Mouse (Mus musculus): ENCODE results near the gene Sult2a8.
"Not testable (repeated sequence)": the region's sequence is repeated elsewhere in the genome, so short reads cannot be mapped to it uniquely, and the experiment has no call there.

Sult2a8 gene

DNA sequence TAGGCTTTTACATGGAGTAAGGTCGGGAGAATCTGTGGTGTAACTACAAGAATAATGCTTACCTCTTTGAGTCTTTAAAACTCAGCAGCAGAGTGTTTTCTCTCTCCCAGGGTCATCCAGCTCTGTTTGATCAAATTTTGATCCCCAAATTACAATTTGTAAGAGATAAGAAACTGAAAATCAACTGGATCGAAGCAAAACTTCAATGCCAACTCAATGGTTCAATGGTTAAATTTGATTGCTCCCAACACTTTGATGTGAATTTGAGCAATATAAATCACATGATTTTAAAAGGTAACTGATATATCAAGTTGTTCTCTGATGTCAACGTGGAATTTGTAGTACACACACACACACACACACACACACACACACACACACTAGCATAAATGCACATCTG, at the start of gene Sult2a8:
Gene Sult2a8 (minus strand): TSS at position 236 of the 400 bp plus-strand sequence.
- no peaks in the 10 kb centered on the region for H3K27me3 ChIP-seq (ENCODE audit: control insufficient read depth, insufficient read depth, low read length, poor library complexity, severe bottlenecking)
- DNase-seq (ENCODE audit: low read depth, low spot score), result no peak
- H3K36me3 ChIP-seq (ENCODE audit: control insufficient read depth, insufficient read depth, low read length, poor library complexity, severe bottlenecking), result no peaks in the 10 kb centered on the region

DNA sequence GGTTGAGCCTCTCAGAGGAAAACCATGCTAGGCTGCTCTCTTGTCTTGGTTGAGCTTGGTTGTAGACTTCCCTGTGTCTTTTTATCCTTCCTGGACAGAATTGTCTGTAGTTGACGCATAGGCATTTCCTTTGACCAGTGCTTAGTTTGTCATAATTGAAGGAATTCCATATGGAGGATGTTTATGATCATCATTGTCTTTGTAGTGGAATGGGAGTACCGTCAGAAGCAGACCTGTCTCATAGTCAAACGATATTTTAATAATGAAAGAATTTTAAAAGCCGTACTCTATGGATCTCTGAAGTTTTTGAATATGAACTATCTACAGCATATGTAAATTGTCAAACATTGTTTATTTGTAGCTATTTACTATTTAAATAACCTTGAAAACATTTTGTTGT, 47.6 kb upstream of the Sult2a8 start, which contains the start of gene Sult2a7:
Gene Sult2a7 (minus strand): TSS at position 101 of the 400 bp plus-strand sequence.
- no peaks in the 10 kb centered on the region for H3K27me3 ChIP-seq (ENCODE audit: control insufficient read depth, insufficient read depth, low read length, poor library complexity, severe bottlenecking)
- DNase-seq (ENCODE audit: low read depth, low spot score), result no peak
- H3K36me3 ChIP-seq (ENCODE audit: control insufficient read depth, insufficient read depth, low read length, poor library complexity, severe bottlenecking), result no peaks in the 10 kb centered on the region

DNA sequence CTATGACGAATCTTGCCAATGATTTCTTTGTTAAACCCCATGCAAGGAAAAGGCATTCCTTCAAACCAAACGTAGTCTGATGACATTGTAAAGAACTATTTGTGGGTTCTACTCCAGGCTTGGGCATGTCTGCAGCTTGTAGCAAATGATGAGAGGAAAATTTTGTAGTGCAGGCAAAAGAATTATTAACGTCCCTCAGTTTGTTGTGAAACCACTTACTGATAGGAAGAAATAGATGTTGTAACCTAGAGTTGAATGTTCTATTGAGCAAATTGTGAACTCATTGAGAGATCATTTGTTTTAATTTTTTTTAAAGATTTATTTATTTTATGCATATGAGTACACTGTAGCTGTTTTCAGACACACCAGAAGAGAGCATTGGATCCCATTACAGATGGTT, 46.3 kb upstream of the Sult2a8 start:
- Histone ChIP-seq H3K36me3 (ENCODE audit: control insufficient read depth, insufficient read depth, low read length, poor library complexity, severe bottlenecking) (no peaks in the 10 kb centered on the region), H3K27me3 (ENCODE audit: control insufficient read depth, insufficient read depth, low read length, poor library complexity, severe bottlenecking) (no peaks in the 10 kb centered on the region)
- no peak for DNase-seq (ENCODE audit: low read depth, low spot score)

DNA sequence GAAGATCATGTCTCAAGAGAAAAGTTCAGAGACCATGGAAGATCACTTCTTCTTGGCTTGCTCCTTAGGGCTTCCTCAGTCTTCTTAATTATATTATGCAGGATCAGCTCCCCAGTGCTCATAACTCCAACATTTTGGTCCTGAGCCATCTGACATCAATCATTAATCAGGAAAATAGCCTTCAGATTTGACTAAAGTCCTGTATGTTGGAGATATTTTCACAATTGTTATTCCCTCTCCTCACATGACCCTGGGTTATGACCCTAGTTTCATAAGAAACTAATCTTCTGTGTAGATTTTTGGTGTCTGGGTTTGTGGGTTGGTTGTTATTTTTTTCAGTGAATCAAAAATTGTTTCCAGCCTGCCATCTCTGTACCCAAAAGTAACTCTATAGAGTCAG, 7.0 kb downstream of the Sult2a8 start:
- Histone ChIP-seq H3K27me3 (ENCODE audit: control insufficient read depth, insufficient read depth, low read length, poor library complexity, severe bottlenecking) (no peaks in the 10 kb centered on the region), H3K36me3 (ENCODE audit: control insufficient read depth, insufficient read depth, low read length, poor library complexity, severe bottlenecking) (no peaks in the 10 kb centered on the region)
- DNase-seq (ENCODE audit: low read depth, low spot score), result no peak

DNA sequence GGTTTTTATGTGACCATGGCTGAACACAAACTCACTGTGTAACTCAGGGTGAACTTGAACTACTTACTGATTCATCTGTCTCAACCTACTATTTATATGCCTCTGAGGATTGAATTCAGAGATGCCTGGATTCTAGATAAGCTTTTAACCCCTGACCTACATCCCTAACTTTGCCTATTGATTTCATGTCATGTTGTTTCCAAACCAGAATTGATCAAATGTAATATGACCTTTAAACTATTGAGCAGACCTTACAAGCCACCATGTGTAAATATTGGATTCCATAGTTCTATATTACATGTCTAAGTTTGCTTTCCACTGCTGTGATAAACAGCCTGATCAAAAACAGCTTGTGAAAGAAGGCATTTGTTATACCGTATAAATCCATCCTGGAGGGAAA, 8.1 kb downstream of the Sult2a8 start:
- no peak for DNase-seq (ENCODE audit: low read depth, low spot score)
- H3K36me3 ChIP-seq (ENCODE audit: control insufficient read depth, insufficient read depth, low read length, poor library complexity, severe bottlenecking), result no peaks in the 10 kb centered on the region
- no peaks in the 10 kb centered on the region for H3K27me3 ChIP-seq (ENCODE audit: control insufficient read depth, insufficient read depth, low read length, poor library complexity, severe bottlenecking)

DNA sequence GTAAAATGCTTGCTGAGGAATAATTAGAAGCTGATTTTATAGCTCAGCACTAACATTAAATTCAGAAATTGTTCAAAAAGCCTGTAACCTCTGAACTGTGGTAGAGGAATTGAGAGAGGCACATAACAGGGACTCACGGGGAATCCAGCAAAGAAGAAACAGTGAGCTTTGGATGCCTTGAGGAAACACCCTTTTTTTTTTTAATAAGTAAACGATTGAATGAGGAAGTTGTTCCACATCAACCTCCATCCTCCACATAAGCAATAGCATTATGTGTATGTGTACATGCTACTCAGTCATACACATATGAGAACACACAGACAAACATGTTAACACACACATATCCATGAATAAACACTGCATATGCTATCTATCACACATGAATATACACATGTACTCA, 8.5 kb downstream of the Sult2a8 start:
- DNase-seq (ENCODE audit: low read depth, low spot score), result no peak
- H3K36me3 ChIP-seq (ENCODE audit: control insufficient read depth, insufficient read depth, low read length, poor library complexity, severe bottlenecking), result no peaks in the 10 kb centered on the region
- H3K27me3 ChIP-seq (ENCODE audit: control insufficient read depth, insufficient read depth, low read length, poor library complexity, severe bottlenecking), result no peaks in the 10 kb centered on the region

DNA sequence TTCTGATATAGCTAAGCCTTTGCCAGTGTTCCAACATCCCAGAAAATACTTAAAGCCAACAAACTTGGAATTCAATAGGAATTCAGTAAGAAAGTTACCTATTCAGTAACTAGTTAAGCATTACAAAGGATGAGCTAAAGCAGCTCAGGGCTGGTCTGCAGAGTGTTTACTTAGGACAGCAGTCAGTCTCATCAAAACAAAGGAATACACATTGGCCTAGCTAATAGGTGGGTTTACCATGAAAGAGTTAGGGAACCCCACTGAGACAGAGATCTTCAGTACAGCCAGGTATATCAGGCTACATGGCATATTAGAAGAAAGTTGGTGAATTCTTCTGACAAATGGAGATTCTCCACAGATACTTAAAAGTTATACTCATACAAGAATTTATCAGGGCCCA, 47.2 kb downstream of the Sult2a8 start:
- H3K27me3 ChIP-seq (ENCODE audit: control insufficient read depth, insufficient read depth, low read length, poor library complexity, severe bottlenecking); H3K36me3 ChIP-seq (ENCODE audit: control insufficient read depth, insufficient read depth, low read length, poor library complexity, severe bottlenecking); DNase-seq (ENCODE audit: low read depth, low spot score): not testable (repeated sequence)

DNA sequence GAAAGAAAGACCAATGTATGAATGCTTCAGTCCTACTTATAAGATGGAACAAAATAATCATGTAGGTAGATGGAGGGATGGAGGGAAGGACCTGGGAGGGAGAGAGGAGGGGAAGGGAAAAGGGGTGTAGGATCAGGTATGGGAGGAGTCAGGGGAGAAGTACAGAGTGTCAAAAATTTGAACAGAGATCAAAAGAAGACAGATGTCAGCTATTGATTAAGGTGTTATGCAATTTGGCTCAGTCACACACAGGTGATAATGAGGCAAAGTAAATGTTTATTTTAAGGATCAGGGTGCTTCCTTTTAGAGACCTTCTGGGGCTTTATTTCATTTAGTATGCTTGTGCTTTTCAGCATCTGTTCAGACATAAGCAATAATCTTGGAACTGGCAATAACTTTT, 50.1 kb downstream of the Sult2a8 start:
- Histone ChIP-seq H3K27me3 (ENCODE audit: control insufficient read depth, insufficient read depth, low read length, poor library complexity, severe bottlenecking) (no peaks in the 10 kb centered on the region), H3K36me3 (ENCODE audit: control insufficient read depth, insufficient read depth, low read length, poor library complexity, severe bottlenecking) (no peaks in the 10 kb centered on the region)
- DNase-seq (ENCODE audit: low read depth, low spot score), result no peak

Data from splenic B cell, adult 2 months (primary cell).